Mouse (Mus musculus): ENCODE results near the gene Mfap4. TPM values are rescaled to one million over a fixed set of nuclear protein-coding genes. Genes with fewer than 3 reads are reported as not detected.

Mfap4 gene
- total and polyA plus RNA-seq, 2 experiments from 2014 or later: 39.1 to 54.5 TPM

- 87% methylated on average over 6 of the region's 6 CpGs for WGBS
- Histone ChIP-seq H3K27me3 (ENCODE audit: control insufficient read depth, insufficient read depth, low read length) (no peaks in the 10 kb centered on the region), H3K9ac (replicated peaks; ENCODE audit: low read depth, low read length) (no peak overlapping the region), H3K27ac (ENCODE audit: low read depth) (no peak overlapping the region), H3K4me2 (ENCODE audit: low read depth, low read length) (no peak overlapping the region), H3K9me3 (replicated peaks; ENCODE audit: control insufficient read depth, low read length) (no peaks in the 10 kb centered on the region), H3K36me3 (replicated peaks; ENCODE audit: control insufficient read depth, insufficient read depth, low read length) (no peaks in the 10 kb centered on the region), H3K4me3 (ENCODE audit: low read depth, low read length) (no peak overlapping the region), H3K4me1 (ENCODE audit: control insufficient read depth, insufficient read depth) (peaks cover 5% of the 10 kb centered on the region; the same call in 1 of the 2 replicates)
- no peak for TF ChIP-seq CTCF (IDR thresholded peaks at IDR 0.05; ENCODE audit: low read depth)
- no peak for TF ChIP-seq EP300 (IDR thresholded peaks at IDR 0.05; ENCODE audit: low read depth)
- ATAC-seq (ENCODE audit: insufficient read depth, low read depth): no peak
- no peak for DNase-seq (ENCODE audit: low spot score)
Measured at GRCm38 (mm10) chr11:61443807-61444206, 41.4 kb upstream of the Mfap4 start.

- 85% methylated on average over 8 of the region's 8 CpGs for WGBS
- peaks cover 9% of the 10 kb centered on the region; the same call in 1 of the 2 replicates for H3K4me1 ChIP-seq (ENCODE audit: control insufficient read depth, insufficient read depth)
- DNase-seq (ENCODE audit: low spot score): no peak
Measured at GRCm38 (mm10) chr11:61447296-61447695, 37.9 kb upstream of the Mfap4 start.

GRCm38 (mm10) chr11:61448041-61448440 is 37.2 kb upstream of the Mfap4 start:
- H3K9me3 ChIP-seq (replicated peaks; ENCODE audit: control insufficient read depth, low read length): no peaks in the 10 kb centered on the region
- H3K27ac ChIP-seq (ENCODE audit: low read depth): no peak overlapping the region
- TF ChIP-seq EP300 (IDR thresholded peaks at IDR 0.05; ENCODE audit: low read depth): no peak
- TF ChIP-seq CTCF (IDR thresholded peaks at IDR 0.05; ENCODE audit: low read depth): no peak
- H3K4me1 ChIP-seq (ENCODE audit: control insufficient read depth, insufficient read depth): peaks cover 9% of the 10 kb centered on the region; the same call in 1 of the 2 replicates
- no peak overlapping the region for H3K9ac ChIP-seq (replicated peaks; ENCODE audit: low read depth, low read length)
- 31% methylated on average over 5 of the region's 5 CpGs for WGBS
- no peak overlapping the region for H3K4me2 ChIP-seq (ENCODE audit: low read depth, low read length)
- ATAC-seq (ENCODE audit: insufficient read depth, low read depth) (no peak), DNase-seq (ENCODE audit: low spot score) (no peak)
- H3K36me3 ChIP-seq (replicated peaks; ENCODE audit: control insufficient read depth, insufficient read depth, low read length): no peaks in the 10 kb centered on the region
- H3K4me3 ChIP-seq (ENCODE audit: low read depth, low read length): no peak overlapping the region
- H3K27me3 ChIP-seq (ENCODE audit: control insufficient read depth, insufficient read depth, low read length): peaks cover 10% of the 10 kb centered on the region; the same call in 1 of the 2 replicates

More at GRCm38 (mm10) chr11:61447296-61447695, 37.9 kb upstream of the Mfap4 start:
- no peaks in the 10 kb centered on the region for H3K9me3 ChIP-seq (replicated peaks; ENCODE audit: control insufficient read depth, low read length)
- 0 out of 2 replicates have a peak, but pooled peaks cover 3% of the 10 kb centered on the region for H3K27me3 ChIP-seq (ENCODE audit: control insufficient read depth, insufficient read depth, low read length)
- no peak for TF ChIP-seq CTCF (IDR thresholded peaks at IDR 0.05; ENCODE audit: low read depth)
- TF ChIP-seq EP300 (IDR thresholded peaks at IDR 0.05; ENCODE audit: low read depth): no peak
- no peak overlapping the region for H3K4me3 ChIP-seq (ENCODE audit: low read depth, low read length)
- ATAC-seq (ENCODE audit: insufficient read depth, low read depth): no peak
- H3K36me3 ChIP-seq (replicated peaks; ENCODE audit: control insufficient read depth, insufficient read depth, low read length): no peaks in the 10 kb centered on the region
- no peak overlapping the region for H3K27ac ChIP-seq (ENCODE audit: low read depth)
- H3K4me2 ChIP-seq (ENCODE audit: low read depth, low read length): no peak overlapping the region
- no peak overlapping the region for H3K9ac ChIP-seq (replicated peaks; ENCODE audit: low read depth, low read length)

- Histone ChIP-seq H3K4me3 (ENCODE audit: low read depth, low read length) (no peak overlapping the region), H3K27ac (ENCODE audit: low read depth) (no peak overlapping the region), H3K27me3 (ENCODE audit: control insufficient read depth, insufficient read depth, low read length) (peaks cover 17% of the 10 kb centered on the region), H3K36me3 (replicated peaks; ENCODE audit: control insufficient read depth, insufficient read depth, low read length) (no peaks in the 10 kb centered on the region), H3K4me2 (ENCODE audit: low read depth, low read length) (no peak overlapping the region), H3K9ac (replicated peaks; ENCODE audit: low read depth, low read length) (no peak overlapping the region), H3K9me3 (replicated peaks; ENCODE audit: control insufficient read depth, low read length) (no peaks in the 10 kb centered on the region), H3K4me1 (ENCODE audit: control insufficient read depth, insufficient read depth) (peaks cover 11% of the 10 kb centered on the region; the same call in 1 of the 2 replicates)
- no peak for DNase-seq (ENCODE audit: low spot score)
- 70% methylated on average over 9 of the region's 9 CpGs for WGBS
- no peak for TF ChIP-seq EP300 (IDR thresholded peaks at IDR 0.05; ENCODE audit: low read depth)
- no peak for TF ChIP-seq CTCF (IDR thresholded peaks at IDR 0.05; ENCODE audit: low read depth)
- no peak; the same call in 1 of the 2 replicates for ATAC-seq (ENCODE audit: insufficient read depth, low read depth)
Measured at GRCm38 (mm10) chr11:61448599-61449225, 36.5 kb upstream of the Mfap4 start.

- no peak overlapping the region for H3K4me2 ChIP-seq (ENCODE audit: low read depth, low read length)
- TF ChIP-seq CTCF (IDR thresholded peaks at IDR 0.05; ENCODE audit: low read depth) (no peak), EP300 (IDR thresholded peaks at IDR 0.05; ENCODE audit: low read depth) (no peak)
- ATAC-seq (ENCODE audit: insufficient read depth, low read depth) (no peak), DNase-seq (ENCODE audit: low spot score) (no peak)
- H3K27me3 ChIP-seq (ENCODE audit: control insufficient read depth, insufficient read depth, low read length): peaks cover 22% of the 10 kb centered on the region
- no peak overlapping the region for H3K4me3 ChIP-seq (ENCODE audit: low read depth, low read length)
- no peaks in the 10 kb centered on the region for H3K9me3 ChIP-seq (replicated peaks; ENCODE audit: control insufficient read depth, low read length)
- no peak overlapping the region for H3K27ac ChIP-seq (ENCODE audit: low read depth)
- H3K36me3 ChIP-seq (replicated peaks; ENCODE audit: control insufficient read depth, insufficient read depth, low read length): no peaks in the 10 kb centered on the region
- WGBS: 72% methylated on average over 24 of the region's 24 CpGs
- H3K9ac ChIP-seq (replicated peaks; ENCODE audit: low read depth, low read length): no peak overlapping the region
- H3K4me1 ChIP-seq (ENCODE audit: control insufficient read depth, insufficient read depth): peaks cover 13% of the 10 kb centered on the region; the same call in 1 of the 2 replicates
Measured at GRCm38 (mm10) chr11:61449499-61450292, 35.5 kb upstream of the Mfap4 start.
